Mouse (Mus musculus) ES-Bruce4 (cell line): ENCODE measurements around the gene Msi2. TPM values are rescaled to one million over a fixed set of nuclear protein-coding genes. Genes with fewer than 3 reads are reported as not detected.

Experiments
- H3K27ac ChIP-seq: 2 replicates; pipeline ENCODE4 v1.5.1; 2012; ENCODE audit warnings: low read length, inconsistent platforms; ENCODE audit not compliant: insufficient read depth
- H3K27me3 ChIP-seq: 2 replicates; pipeline ENCODE4 v1.6.1; 2012; ENCODE audit warnings: mild to moderate bottlenecking, low read length, inconsistent platforms; ENCODE audit not compliant: control insufficient read depth, poor library complexity, insufficient read depth, severe bottlenecking
- H3K36me3 ChIP-seq: 2 replicates; pipeline ENCODE4 v1.6.1; 2012; ENCODE audit warnings: inconsistent platforms, mild to moderate bottlenecking, low read length, moderate library complexity; ENCODE audit not compliant: control insufficient read depth, poor library complexity, insufficient read depth, severe bottlenecking
- H3K4me1 ChIP-seq: one replicate; pipeline ENCODE4 v1.8.1; 2011; ENCODE audit warnings: low read length; ENCODE audit not compliant: control insufficient read depth, insufficient read depth
- H3K4me3 ChIP-seq: 2 replicates; pipeline ENCODE4 v1.5.1; 2011; ENCODE audit warnings: low read depth, mild to moderate bottlenecking, low read length
- H3K9ac ChIP-seq: 2 replicates; pipeline ENCODE4 v1.6.1; 2012; ENCODE audit warnings: low read depth, mild to moderate bottlenecking, inconsistent platforms; ENCODE audit not compliant: poor library complexity, severe bottlenecking
- H3K9me3 ChIP-seq: replicated peaks from 2 replicates; pipeline ENCODE4 v1.6.1; 2012; ENCODE audit warnings: mild to moderate bottlenecking, low read length, inconsistent platforms; ENCODE audit not compliant: control insufficient read depth, poor library complexity, insufficient read depth, severe bottlenecking
- CTCF ChIP-seq: IDR thresholded peaks from one replicate; pipeline ENCODE4 v1.8.1; 2011; ENCODE audit warnings: low read depth, low read length
- EP300 ChIP-seq: IDR thresholded peaks from 2 replicates; pipeline ENCODE4 v1.6.1; 2011; ENCODE audit warnings: low read depth, low read length; ENCODE audit not compliant: insufficient read depth
- POLR2A ChIP-seq: IDR thresholded peaks from one replicate; pipeline ENCODE4 v1.8.1; 2011; ENCODE audit warnings: low read length; ENCODE audit not compliant: insufficient read depth
- polyA plus RNA-seq: library from polyadenylated mRNA; stranded (reverse); fragments of >200 nt; gene quantifications from 2 replicates; pipeline ENCODE4 v1.2.4, GENCODE M21; 2011; ENCODE audit warnings: low read depth; ENCODE audit not compliant: missing spikeins, insufficient read depth, insufficient read length

Gene Msi2
- polyA plus RNA-seq, 1 experiment: 110 TPM

DNA sequence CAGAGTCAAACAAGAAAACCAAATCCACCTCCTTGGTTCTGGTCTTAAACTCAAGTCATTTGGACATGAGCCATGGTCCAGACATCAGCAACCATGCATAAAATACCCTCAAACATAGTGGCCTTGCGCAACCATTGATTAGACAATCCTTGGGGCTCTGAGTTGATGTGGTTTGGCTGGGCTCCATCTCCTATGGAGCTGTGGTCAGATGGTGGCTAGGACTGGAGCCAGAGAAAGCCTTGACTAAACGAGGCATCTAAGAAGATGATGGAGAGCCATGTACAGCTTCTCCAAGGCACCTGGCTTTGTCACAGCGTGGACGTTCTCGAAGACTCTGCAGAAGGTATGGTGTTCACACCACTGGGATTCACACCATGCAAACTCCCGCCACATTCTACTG is 318.1 kb downstream of the Msi2 start:
- Histone ChIP-seq H3K9ac (no peak overlapping the region), H3K27me3 (no peaks in the 10 kb centered on the region), H3K9me3 (no peaks in the 10 kb centered on the region), H3K4me3 (no peak overlapping the region), H3K4me1 (peaks cover 12% of the 10 kb centered on the region), H3K27ac (no peak overlapping the region), H3K36me3 (no peaks in the 10 kb centered on the region; the same call in 1 of the 2 replicates)
- TF ChIP-seq POLR2A (no peak), CTCF (no peak), EP300 (no peak)

- H3K27ac ChIP-seq: no peak overlapping the region
- no peaks in the 10 kb centered on the region; the same call in 1 of the 2 replicates for H3K36me3 ChIP-seq
These were observed 318.9 kb downstream of the Msi2 start for GRCm38 (mm10) chr11:88399431-88399830.

GRCm38 (mm10) chr11:88399028-88399427 is 319.3 kb downstream of the Msi2 start:
- Histone ChIP-seq H3K27me3 (no peaks in the 10 kb centered on the region), H3K36me3 (no peaks in the 10 kb centered on the region; the same call in 1 of the 2 replicates), H3K4me3 (no peak overlapping the region), H3K9ac (no peak overlapping the region), H3K4me1 (peaks cover 9% of the 10 kb centered on the region), H3K27ac (no peak overlapping the region), H3K9me3 (no peaks in the 10 kb centered on the region)
- TF ChIP-seq CTCF: no peak

More at GRCm38 (mm10) chr11:88399431-88399830, 318.9 kb downstream of the Msi2 start:
- Histone ChIP-seq H3K4me1 (peaks cover 9% of the 10 kb centered on the region), H3K4me3 (no peak overlapping the region), H3K9me3 (no peaks in the 10 kb centered on the region), H3K9ac (no peak overlapping the region), H3K27me3 (no peaks in the 10 kb centered on the region)
- TF ChIP-seq POLR2A (no peak), CTCF (no peak), EP300 (no peak)

DNA sequence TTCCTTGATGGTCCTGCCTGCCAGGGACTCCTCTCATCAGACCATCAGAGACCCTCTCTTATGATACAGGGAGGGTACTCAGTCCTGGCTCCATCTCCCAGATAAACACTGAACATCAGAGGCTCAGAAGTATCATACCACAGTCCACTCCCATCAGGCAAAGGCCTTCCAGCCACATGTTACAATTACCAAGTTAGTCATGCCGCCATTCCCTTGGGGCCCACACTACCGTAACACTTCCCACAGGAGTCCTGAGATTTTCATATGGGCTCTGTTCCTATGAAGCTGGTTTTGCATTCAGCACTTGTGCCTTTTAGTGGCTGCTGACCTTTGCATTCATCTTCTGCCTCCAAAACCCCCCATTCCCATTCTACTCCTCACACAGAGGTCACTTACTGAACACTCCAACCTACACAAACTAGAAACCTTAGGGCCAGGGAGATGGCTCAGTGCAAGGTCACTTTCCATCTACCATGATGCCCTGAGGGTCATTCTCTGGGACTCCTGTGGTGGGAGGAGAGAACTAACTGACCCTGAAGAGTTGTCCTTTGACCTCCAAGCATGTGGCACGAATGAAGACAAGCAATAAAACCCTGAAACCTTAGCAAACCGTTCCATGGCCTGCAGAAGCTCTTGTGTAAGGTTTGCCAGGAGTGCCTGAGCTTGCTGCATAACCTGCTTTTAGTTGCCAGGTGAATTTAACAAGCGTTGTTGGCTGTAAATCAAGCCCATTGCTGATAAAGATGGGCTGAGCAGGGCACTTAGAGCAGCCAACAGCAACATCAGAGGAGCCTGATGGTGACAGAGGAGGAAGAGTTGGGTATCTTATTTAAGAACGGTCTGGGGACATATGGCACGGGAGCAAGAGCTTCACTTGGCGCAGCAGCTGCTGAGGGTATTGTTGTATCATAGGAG is 323.0 kb downstream of the Msi2 start:
- Histone ChIP-seq H3K27ac (no peak overlapping the region), H3K27me3 (no peaks in the 10 kb centered on the region)
- TF ChIP-seq CTCF (no peak), EP300 (no peak), POLR2A (no peak)

GRCm38 (mm10) chr11:88394341-88395075 is 323.8 kb downstream of the Msi2 start:
- no peak overlapping the region for H3K27ac ChIP-seq

More for the DNA sequence above, 323.0 kb downstream of the Msi2 start:
- Histone ChIP-seq H3K4me3 (no peak overlapping the region), H3K9me3 (no peaks in the 10 kb centered on the region), H3K4me1 (peaks cover 2% of the 10 kb centered on the region), H3K9ac (no peak overlapping the region), H3K36me3 (no peaks in the 10 kb centered on the region; the same call in 1 of the 2 replicates)

More at GRCm38 (mm10) chr11:88394341-88395075, 323.8 kb downstream of the Msi2 start:
- no peak overlapping the region for H3K4me3 ChIP-seq
- no peaks in the 10 kb centered on the region for H3K27me3 ChIP-seq
- no peaks in the 10 kb centered on the region for H3K9me3 ChIP-seq
- H3K4me1 ChIP-seq: peaks cover 2% of the 10 kb centered on the region
- no peak for TF ChIP-seq CTCF
- no peak for TF ChIP-seq POLR2A
- TF ChIP-seq EP300: no peak
- no peak overlapping the region for H3K9ac ChIP-seq
- H3K36me3 ChIP-seq: no peaks in the 10 kb centered on the region
